Mouse (Mus musculus) bone marrow macrophage, adult 2 months (primary cell): ENCODE results near the gene Mprip.

Experiments
- CTCF ChIP-seq: IDR thresholded peaks from 2 replicates; pipeline ENCODE4 v1.5.1; 2012; ENCODE audit warnings: low read depth, mild to moderate bottlenecking, low read length, moderate library complexity
- POLR2A ChIP-seq: IDR thresholded peaks from 2 replicates; pipeline ENCODE4 v1.6.1; 2012; ENCODE audit warnings: mild to moderate bottlenecking, low read depth, low read length, borderline replicate concordance

DNA sequence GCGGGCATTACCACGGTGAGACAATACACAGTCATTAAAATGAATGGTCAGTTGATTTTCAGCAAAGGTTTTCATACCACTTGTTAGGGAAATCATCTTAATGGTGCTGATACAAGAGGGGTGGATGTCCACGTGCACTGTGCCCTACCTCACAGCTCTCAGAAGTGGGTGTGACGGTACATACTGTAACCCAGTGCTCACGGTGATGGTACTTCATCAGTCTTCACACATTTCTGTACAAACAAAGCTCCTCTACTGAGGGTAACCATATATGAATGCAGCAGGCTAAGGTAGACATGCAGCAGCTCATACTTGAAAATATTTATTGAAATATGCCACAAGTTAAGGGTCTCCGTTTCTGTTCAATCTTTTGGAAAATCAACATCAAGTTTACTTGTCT lies 122.5 kb downstream of the Mprip start:
- TF ChIP-seq CTCF, result no peak
- TF ChIP-seq POLR2A, result no peak
